In the genomic region with DNA sequence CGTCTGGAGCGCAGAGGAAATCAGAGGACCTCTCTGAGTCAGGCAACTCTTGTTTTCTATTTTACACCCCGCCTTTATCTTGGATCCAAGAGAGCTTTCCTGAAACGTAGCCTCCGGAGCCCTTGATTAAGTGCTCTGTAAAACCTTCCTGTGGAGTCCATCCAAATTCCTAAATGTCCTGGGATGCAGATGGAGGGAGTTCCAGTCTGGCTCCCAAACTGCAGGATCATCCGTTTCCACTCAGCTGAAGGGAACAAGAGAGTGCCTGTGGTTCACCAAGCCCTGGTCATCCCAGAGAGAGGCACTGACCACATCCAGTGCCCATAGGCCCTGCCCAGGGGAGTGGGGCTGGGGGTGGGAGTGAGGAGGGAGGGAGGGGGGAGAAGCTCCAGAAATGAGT, we compare ENCODE assay signal across 13 mouse cellular contexts. TPM values are rescaled to one million over a fixed set of nuclear protein-coding genes. Genes with fewer than 3 reads are reported as not detected.
DNase-seq lines count a peak whose midpoint lies in the region; ATAC-seq lines count a peak whose summit lies in the region.
"Had no signal": no experiment of that assay in that cellular context is flagged by ENCODE, and none has a peak within 500 bp of the region (broad histone marks: within the 10 kb centered on the region; RNA-seq: fewer than 3 reads in every experiment).

No protein-coding gene starts in this region.

- no peak for ATAC-seq in limb, embryonic 13.5 days (ENCODE audit: low FRiP score, low read depth)
- no peak for ATAC-seq in hindbrain, embryonic 14.5 days (ENCODE audit: low FRiP score)

- no peak overlapping the region for H3K4me3 ChIP-seq in limb, embryonic 13.5 days
- H3K4me3 ChIP-seq in limb, embryonic 10.5 days, result no peak overlapping the region
- no peak overlapping the region for H3K4me3 ChIP-seq in hindbrain, embryonic 14.5 days (replicated peaks; ENCODE audit: low read length)
- H3K4me3 ChIP-seq: limb, embryonic 12.5 days; lung, embryonic 15.5 days; neural tube, embryonic 15.5 days had no signal

- peak; percentile 17 for DNase-seq in gastrocnemius, adult 18-20 months (ENCODE audit: low spot score)
- DNase-seq in gastrocnemius, postnatal 36 days, result no peak
- DNase-seq in limb, embryonic 10.5 days (ENCODE audit: low spot score), result no peak
- peak; percentile 35 to 60 for DNase-seq in heart, adult 9 months (ENCODE audit: low spot score in 2 of 2)
- DNase-seq in heart, postnatal 4 days, result peak; percentile 17
- no peak for DNase-seq in hindbrain, embryonic 14.5 days (ENCODE audit: low spot score)
- no peak for DNase-seq in adrenal gland, postnatal 14 days
- DNase-seq: adrenal gland, postnatal 25 days; cerebellum, postnatal 10 days had no signal

- H3K4me2 ChIP-seq in limb, embryonic 13.5 days (replicated peaks), result no peak overlapping the region
- H3K4me2 ChIP-seq in hindbrain, embryonic 14.5 days (replicated peaks), result no peak overlapping the region
- H3K4me2 ChIP-seq: limb, embryonic 12.5 days; lung, embryonic 15.5 days; neural tube, embryonic 15.5 days had no signal

- no peaks in the 10 kb centered on the region for H3K9me3 ChIP-seq in limb, embryonic 13.5 days
- no peaks in the 10 kb centered on the region for H3K9me3 ChIP-seq in limb, embryonic 10.5 days (replicated peaks)
- no peaks in the 10 kb centered on the region for H3K9me3 ChIP-seq in hindbrain, embryonic 14.5 days (ENCODE audit: control insufficient read depth, low read length)
- H3K9me3 ChIP-seq: limb, embryonic 12.5 days; lung, embryonic 15.5 days; neural tube, embryonic 15.5 days had no signal

- peaks cover 10% of the 10 kb centered on the region for H3K4me1 ChIP-seq in limb, embryonic 13.5 days
- H3K4me1 ChIP-seq in limb, embryonic 10.5 days, result no peaks in the 10 kb centered on the region
- no peaks in the 10 kb centered on the region for H3K4me1 ChIP-seq in hindbrain, embryonic 14.5 days (replicated peaks; ENCODE audit: control insufficient read depth, insufficient read depth, low read length)
- H3K4me1 ChIP-seq: limb, embryonic 12.5 days; lung, embryonic 15.5 days; neural tube, embryonic 15.5 days had no signal

- H3K36me3 ChIP-seq in limb, embryonic 13.5 days, result 0 out of 2 replicates have a peak, but pooled peaks cover 4% of the 10 kb centered on the region
- no peaks in the 10 kb centered on the region for H3K36me3 ChIP-seq in limb, embryonic 10.5 days
- H3K36me3 ChIP-seq in hindbrain, embryonic 14.5 days (replicated peaks; ENCODE audit: control insufficient read depth, insufficient read depth), result peaks cover 9% of the 10 kb centered on the region; the same call in 1 of the 2 replicates
- H3K36me3 ChIP-seq: lung, embryonic 15.5 days; neural tube, embryonic 15.5 days had no signal

- 26% methylated on average over 6 of the region's 6 CpGs for WGBS in limb, embryonic 13.5 days
- WGBS in limb, embryonic 10.5 days, result 51% methylated on average over 6 of the region's 6 CpGs
- 38% methylated on average over 6 of the region's 6 CpGs for whole genome bisulfite sequencing in hindbrain, embryonic 14.5 days

- peak overlapping the region; percentile 7; the same call in 1 of the 2 replicates for H3K27ac ChIP-seq in limb, embryonic 13.5 days
- no peak overlapping the region for H3K27ac ChIP-seq in limb, embryonic 10.5 days
- H3K27ac ChIP-seq in hindbrain, embryonic 14.5 days, result no peak overlapping the region
- H3K27ac ChIP-seq: limb, embryonic 12.5 days; lung, embryonic 15.5 days; neural tube, embryonic 15.5 days had no signal

- H3K27me3 ChIP-seq in limb, embryonic 13.5 days, result no peaks in the 10 kb centered on the region
- no peaks in the 10 kb centered on the region for H3K27me3 ChIP-seq in limb, embryonic 10.5 days (ENCODE audit: low read depth, poor library complexity, severe bottlenecking)
- no peaks in the 10 kb centered on the region for H3K27me3 ChIP-seq in hindbrain, embryonic 14.5 days (ENCODE audit: control insufficient read depth, insufficient read depth, low read length)
- H3K27me3 ChIP-seq: limb, embryonic 12.5 days; lung, embryonic 15.5 days; neural tube, embryonic 15.5 days had no signal

- no peak overlapping the region for H3K9ac ChIP-seq in limb, embryonic 13.5 days
- H3K9ac ChIP-seq in hindbrain, embryonic 14.5 days, result no peak overlapping the region
- H3K9ac ChIP-seq: limb, embryonic 12.5 days; lung, embryonic 15.5 days; neural tube, embryonic 15.5 days had no signal

- intact Hi-C loops in gastrocnemius, postnatal 36 days (cut with DNase I), result no loop called here

RNA-seq across cellular contexts. Expression of a gene that starts 24.4 kb away (rescaled TPM):
- under 1 TPM; 0.21 to 0.32 TPM for total RNA-seq in gastrocnemius, adult 18-20 months (2021)
- 1 to 10 TPM in 1 of 2 experiments, under 1 TPM in 1; 0.87 to 1.1 TPM for total RNA-seq in gastrocnemius, postnatal 36 days (2021)
- polyA plus RNA-seq in limb, embryonic 13.5 days (2015; fragmentation: Nextera tagmentation; extraction: Ambion mirVana), result 1.4 and 1.5 TPM in 2 replicates
- polyA plus RNA-seq in limb, embryonic 10.5 days (2016; fragmentation: Nextera tagmentation; extraction: Ambion mirVana), result 0.34 and 0.54 TPM in 2 replicates
- 1 to 10 TPM; 4.3 to 6.3 TPM for total RNA-seq in heart, postnatal 4 days (2021)
- polyA plus RNA-seq in hindbrain, embryonic 14.5 days (2014; fragmentation: Nextera tagmentation; extraction: Ambion mirVana), result 1.3 and 1.5 TPM in 2 replicates
- 0.33 and 1.6 TPM in 2 replicates for total RNA-seq in adrenal gland, postnatal 14 days (2021)

RNA-seq across cellular contexts. Expression of a gene that starts 39.1 kb away (rescaled TPM):
- 10 to 100 TPM; 48.3 to 51.8 TPM for total RNA-seq in gastrocnemius, adult 18-20 months (2021)
- total RNA-seq in gastrocnemius, postnatal 36 days (2021), result 10 to 100 TPM; 36.5 to 40.6 TPM
- 9.2 and 10.2 TPM in 2 replicates for polyA plus RNA-seq in limb, embryonic 13.5 days (2015; fragmentation: Nextera tagmentation; extraction: Ambion mirVana)
- 9.2 and 10.9 TPM in 2 replicates for polyA plus RNA-seq in limb, embryonic 10.5 days (2016; fragmentation: Nextera tagmentation; extraction: Ambion mirVana)
- 10 to 100 TPM; 19.9 to 20.9 TPM for total RNA-seq in heart, postnatal 4 days (2021)
- polyA plus RNA-seq in hindbrain, embryonic 14.5 days (2014; fragmentation: Nextera tagmentation; extraction: Ambion mirVana), result 7.6 and 10.0 TPM in 2 replicates
- 102 and 121 TPM in 2 replicates for total RNA-seq in adrenal gland, postnatal 14 days (2021)

RNA-seq across cellular contexts. Expression of a gene that starts 39.4 kb away (rescaled TPM):
- total RNA-seq in gastrocnemius, adult 18-20 months (2021), result 10 to 100 TPM; 10.2 to 12.8 TPM
- 10 to 100 TPM; 10.2 to 10.8 TPM for total RNA-seq in gastrocnemius, postnatal 36 days (2021)
- 67.4 and 71.5 TPM in 2 replicates for polyA plus RNA-seq in limb, embryonic 13.5 days (2015; fragmentation: Nextera tagmentation; extraction: Ambion mirVana)
- 42.3 and 51.4 TPM in 2 replicates for polyA plus RNA-seq in limb, embryonic 10.5 days (2016; fragmentation: Nextera tagmentation; extraction: Ambion mirVana)
- 10 to 100 TPM; 27.5 to 27.7 TPM for total RNA-seq in heart, postnatal 4 days (2021)
- 81.5 TPM in 2 replicates for polyA plus RNA-seq in hindbrain, embryonic 14.5 days (2014; fragmentation: Nextera tagmentation; extraction: Ambion mirVana)
- total RNA-seq in adrenal gland, postnatal 14 days (2021), result 32.9 and 36.5 TPM in 2 replicates

Comparison
In these comparisons a context has a peak if more than half of its experiments do, and no peak if none do; other contexts are left out.
1. DNase-seq: peak in gastrocnemius, adult 18-20 months (single experiment), heart, adult 9 months (2 of 2) and heart, postnatal 4 days (single experiment); none in gastrocnemius, postnatal 36 days (0 of 2), limb, embryonic 10.5 days (single experiment), hindbrain, embryonic 14.5 days (single experiment) and adrenal gland, postnatal 14 days (single experiment).